Comparison of ENCODE assay signal across 10 mouse cellular contexts in the genomic region with DNA sequence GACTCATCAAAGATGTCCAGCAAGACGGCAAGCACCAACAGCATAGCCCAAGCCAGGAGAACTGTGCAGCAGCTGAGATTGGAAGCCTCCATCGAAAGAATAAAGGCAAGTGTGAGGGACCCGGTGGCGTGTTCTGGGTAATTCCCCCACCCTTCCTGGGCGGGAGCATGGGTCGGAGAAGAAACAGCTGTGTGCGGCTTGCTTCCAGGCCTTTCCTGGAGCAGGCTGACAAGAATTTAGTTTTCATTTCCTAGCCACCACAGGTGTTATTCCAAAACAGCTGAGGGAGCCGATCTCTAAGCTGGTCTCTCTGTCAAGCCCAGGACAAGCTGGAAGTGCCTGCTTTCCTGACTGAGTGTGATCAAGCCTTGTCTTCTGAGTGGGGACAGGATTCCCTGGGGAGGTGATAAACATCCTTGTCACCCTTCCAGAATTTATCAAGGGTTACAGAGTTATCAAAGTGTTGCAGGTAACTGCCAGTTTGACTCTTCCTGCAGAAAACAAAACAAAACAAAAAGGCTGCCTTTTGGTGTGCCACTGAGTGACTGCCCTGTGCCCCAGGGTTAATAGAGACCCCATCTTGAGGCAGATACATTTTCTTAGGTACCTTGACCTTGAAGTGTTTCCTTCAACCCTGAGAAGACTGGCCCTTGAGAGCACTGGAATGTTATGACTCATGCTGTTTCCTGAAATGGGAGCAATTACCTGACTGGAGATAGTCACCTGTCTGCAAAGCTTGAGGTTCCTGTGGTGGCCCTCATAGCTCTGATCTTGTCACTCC. TPM values are rescaled to one million over a fixed set of nuclear protein-coding genes. Genes with fewer than 3 reads are reported as not detected.
DNase-seq lines count a peak whose midpoint lies in the region; ATAC-seq and TF ChIP-seq lines count a peak whose summit lies in the region.
"Had no signal": no experiment of that assay in that cellular context is flagged by ENCODE, and none has a peak within 500 bp of the region (broad histone marks: within the 10 kb centered on the region; RNA-seq: fewer than 3 reads in every experiment).

No protein-coding gene starts in this region.

- H3K36me3 ChIP-seq in kidney, embryonic 15.5 days = peaks cover 24% of the 10 kb centered on the region
- H3K36me3 ChIP-seq in kidney, embryonic 14.5 days (ENCODE audit: control insufficient read depth, insufficient read depth, low read length) = peaks cover 2% of the 10 kb centered on the region; the same call in 1 of the 2 replicates
- no peaks in the 10 kb centered on the region for H3K36me3 ChIP-seq in stomach, postnatal 0 days (ENCODE audit: control insufficient read depth, insufficient read depth, low read length)

- H3K9ac ChIP-seq in kidney, embryonic 15.5 days = no peak overlapping the region
- no peak overlapping the region for H3K9ac ChIP-seq in kidney, embryonic 14.5 days (ENCODE audit: low read depth, low read length)
- H3K9ac ChIP-seq in stomach, postnatal 0 days (ENCODE audit: low read length) = no peak overlapping the region

- TF ChIP-seq EP300 in stomach, postnatal 0 days (optimal IDR thresholded peaks at IDR 0.05) = no peak

- intact Hi-C loops in left cerebral cortex, postnatal 36 days (cut with DNase I) = no loop called here

- H3K4me2 ChIP-seq in kidney, embryonic 15.5 days = no peak overlapping the region
- H3K4me2 ChIP-seq in kidney, embryonic 14.5 days (replicated peaks; ENCODE audit: low read depth, low read length) = no peak overlapping the region
- no peak overlapping the region for H3K4me2 ChIP-seq in stomach, postnatal 0 days (replicated peaks; ENCODE audit: low read depth)

- 0 out of 2 replicates have a peak overlapping the region, but pooled peaks have one; percentile 7 for H3K27ac ChIP-seq in kidney, embryonic 15.5 days
- H3K27ac ChIP-seq in kidney, embryonic 14.5 days (ENCODE audit: low read depth, low read length) = no peak overlapping the region
- H3K27ac ChIP-seq in stomach, postnatal 0 days (replicated peaks) = no peak overlapping the region; the same call in 1 of the 2 replicates

- TF ChIP-seq CTCF in stomach, postnatal 0 days (IDR thresholded peaks at IDR 0.05; ENCODE audit: low read depth) = no peak

- H3K4me1 ChIP-seq in kidney, embryonic 15.5 days = peaks cover 17% of the 10 kb centered on the region
- 0 out of 2 replicates have a peak, but pooled peaks cover 10% of the 10 kb centered on the region for H3K4me1 ChIP-seq in kidney, embryonic 14.5 days (ENCODE audit: control insufficient read depth, insufficient read depth, low read length)
- H3K4me1 ChIP-seq in stomach, postnatal 0 days (replicated peaks; ENCODE audit: control insufficient read depth, insufficient read depth) = peaks cover 9% of the 10 kb centered on the region

- peak; percentile 22 for DNase-seq in gastrocnemius, adult 18-20 months (ENCODE audit: low spot score)
- peak; percentile 45 for DNase-seq in heart, postnatal 4 days
- peak; percentile 60 for DNase-seq in lung, postnatal 10 days
- DNase-seq in left cerebral cortex, postnatal 36 days (ENCODE audit: low spot score in 2 of 2) = no peak
- no peak for DNase-seq in stomach, postnatal 0 days (ENCODE audit: low spot score)
- DNase-seq in yolk sac, embryonic 10.5 days (ENCODE audit: low spot score) = no peak
- DNase-seq: adrenal gland, adult 2 months had no signal

- 50% methylated on average over 8 of the region's 8 CpGs for WGBS in kidney, embryonic 15.5 days
- WGBS in kidney, embryonic 14.5 days = 51% methylated on average over 8 of the region's 8 CpGs
- 38% methylated on average over 8 of the region's 8 CpGs for WGBS in stomach, postnatal 0 days

- H3K4me3 ChIP-seq in kidney, embryonic 15.5 days (replicated peaks) = no peak overlapping the region
- H3K4me3 ChIP-seq in kidney, embryonic 14.5 days (ENCODE audit: low read length) = no peak overlapping the region
- H3K4me3 ChIP-seq in stomach, postnatal 0 days (ENCODE audit: low read depth, low read length) = no peak overlapping the region

- H3K27me3 ChIP-seq in kidney, embryonic 15.5 days = no peaks in the 10 kb centered on the region
- H3K27me3 ChIP-seq in kidney, embryonic 14.5 days (ENCODE audit: control insufficient read depth, insufficient read depth, low read length) = no peaks in the 10 kb centered on the region
- H3K27me3 ChIP-seq in stomach, postnatal 0 days (ENCODE audit: control insufficient read depth, insufficient read depth, low read length) = no peaks in the 10 kb centered on the region

- no peak for ATAC-seq in kidney, embryonic 15.5 days (replicated peaks; ENCODE audit: low FRiP score)
- ATAC-seq in kidney, embryonic 14.5 days (ENCODE audit: low FRiP score, low TSS enrichment) = no peak
- ATAC-seq in stomach, postnatal 0 days (ENCODE audit: low FRiP score, low TSS enrichment) = no peak
- ATAC-seq: inflammation-experienced regulatory T-cells, adult 6 months had no signal

- H3K9me3 ChIP-seq in kidney, embryonic 15.5 days (replicated peaks) = no peaks in the 10 kb centered on the region
- no peaks in the 10 kb centered on the region for H3K9me3 ChIP-seq in kidney, embryonic 14.5 days (ENCODE audit: control insufficient read depth, low read length)
- no peaks in the 10 kb centered on the region for H3K9me3 ChIP-seq in stomach, postnatal 0 days (ENCODE audit: control insufficient read depth, low read length)

RNA-seq across cellular contexts. Expression of a gene that starts 21.3 kb away (rescaled TPM):
- polyA plus RNA-seq in kidney, embryonic 15.5 days (2015; fragmentation: Nextera tagmentation; extraction: Ambion mirVana) = 32.7 and 41.2 TPM in 2 replicates
- 29.3 and 36.0 TPM in 2 replicates for polyA plus RNA-seq in kidney, embryonic 14.5 days (2014; fragmentation: Nextera tagmentation; extraction: Ambion mirVana)
- total RNA-seq in gastrocnemius, adult 18-20 months (2021) = 10 to 100 TPM; 25.4 to 43.2 TPM
- total RNA-seq in heart, postnatal 4 days (2021) = 1 to 10 TPM; 7.2 to 8.7 TPM
- total RNA-seq in left cerebral cortex, postnatal 36 days (2021) = 10 to 100 TPM in 1 of 2 experiments, 1 to 10 TPM in 1; 7.2 to 10.5 TPM
- 23.0 and 26.2 TPM in 2 replicates for polyA plus RNA-seq in stomach, postnatal 0 days (2015; fragmentation: Nextera tagmentation; extraction: Ambion mirVana)

Comparison
In these comparisons a context has a peak if more than half of its experiments do, and no peak if none do; other contexts are left out.
1. DNase-seq: peak in gastrocnemius, adult 18-20 months (single experiment), heart, postnatal 4 days (single experiment) and lung, postnatal 10 days (single experiment); none in left cerebral cortex, postnatal 36 days (0 of 2), stomach, postnatal 0 days (single experiment) and yolk sac, embryonic 10.5 days (single experiment).